Mouse (Mus musculus): ENCODE measurements around the gene Tet2. TPM values are rescaled to one million over a fixed set of nuclear protein-coding genes. Genes with fewer than 3 reads are reported as not detected.

The Tet2 gene
- polyA plus RNA-seq, 1 experiment from 2014 or later: 16.1 TPM

DNA sequence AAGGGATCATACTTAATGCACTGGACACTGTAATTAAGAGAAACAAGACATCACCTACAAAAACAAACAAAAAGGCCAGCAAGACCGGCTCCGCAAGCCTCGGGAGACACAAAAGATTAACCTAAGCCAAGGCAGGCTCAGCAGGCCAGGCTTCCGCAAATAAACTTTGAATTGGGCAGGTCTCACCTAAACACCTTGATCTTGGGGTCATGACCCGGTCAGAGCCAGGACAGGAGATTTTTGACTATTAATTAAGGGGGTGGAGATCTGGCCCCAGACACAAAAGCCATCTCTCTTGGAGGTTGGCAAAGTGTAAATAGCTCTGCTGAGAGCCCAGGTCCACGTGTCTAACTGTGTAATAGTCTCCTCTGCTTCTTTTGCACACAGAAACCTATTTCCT is 10.9 kb downstream of the Tet2 start:
- DNase-seq (ENCODE audit: low spot score) (no peak), ATAC-seq (no peak)
- TF ChIP-seq CTCF (IDR thresholded peaks at IDR 0.05): no peak
- no peak for TF ChIP-seq EP300 (IDR thresholded peaks at IDR 0.05)
- H3K27ac ChIP-seq (ENCODE audit: low read length): no peak overlapping the region
- no peaks in the 10 kb centered on the region for H3K9me3 ChIP-seq (ENCODE audit: low read length)
- no peaks in the 10 kb centered on the region for H3K36me3 ChIP-seq (ENCODE audit: insufficient read depth, low read length)
- no peak overlapping the region for H3K4me2 ChIP-seq (replicated peaks; ENCODE audit: low read depth, low read length)
- WGBS: 37% methylated on average over 6 of the region's 6 CpGs
- H3K9ac ChIP-seq (replicated peaks; ENCODE audit: low read depth): no peak overlapping the region
- no peak overlapping the region for H3K4me3 ChIP-seq (ENCODE audit: low read depth, low read length)
- H3K4me1 ChIP-seq (ENCODE audit: insufficient read depth, low read depth, low read length): peaks cover 4% of the 10 kb centered on the region; the same call in 1 of the 2 replicates
- no peaks in the 10 kb centered on the region for H3K27me3 ChIP-seq (replicated peaks; ENCODE audit: insufficient read depth, low read length)

DNA sequence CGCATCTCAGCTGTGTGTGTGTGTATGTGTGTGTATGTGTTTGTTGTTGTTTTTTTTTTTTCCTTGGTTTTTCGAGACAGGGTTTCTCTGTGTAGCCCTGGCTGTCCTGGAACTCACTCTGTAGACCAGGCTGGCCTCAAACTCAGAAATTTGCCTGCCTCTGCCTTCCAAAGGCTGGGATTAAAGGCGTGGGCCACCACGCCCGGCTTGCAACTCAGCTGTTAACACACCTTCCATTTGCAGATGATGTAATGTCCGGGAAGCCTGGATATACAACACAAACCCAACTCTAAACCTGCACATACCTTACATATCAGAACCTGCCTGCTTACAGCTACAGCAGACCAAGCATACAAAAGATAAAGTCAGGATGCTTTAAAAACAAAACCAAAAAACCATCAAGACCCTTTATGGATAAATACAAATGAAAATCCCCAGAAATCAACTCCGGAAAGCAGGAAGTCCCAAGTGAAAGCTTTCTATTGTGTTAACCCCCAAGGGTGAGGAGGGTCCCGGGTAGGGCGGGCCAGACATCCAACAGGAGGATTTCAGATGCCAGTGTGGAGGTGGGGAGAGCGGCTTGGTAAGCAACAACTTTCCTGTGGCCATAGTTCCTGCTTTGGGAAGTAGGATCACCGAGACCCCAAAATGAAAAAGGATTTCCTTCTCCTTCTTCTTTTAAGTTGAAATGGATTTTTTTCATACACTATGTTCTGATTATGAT is 11.5 kb downstream of the Tet2 start:
- 62% methylated on average over 11 of the region's 11 CpGs for WGBS
- H3K9ac ChIP-seq (replicated peaks; ENCODE audit: low read depth): no peak overlapping the region
- ATAC-seq: no peak

DNA sequence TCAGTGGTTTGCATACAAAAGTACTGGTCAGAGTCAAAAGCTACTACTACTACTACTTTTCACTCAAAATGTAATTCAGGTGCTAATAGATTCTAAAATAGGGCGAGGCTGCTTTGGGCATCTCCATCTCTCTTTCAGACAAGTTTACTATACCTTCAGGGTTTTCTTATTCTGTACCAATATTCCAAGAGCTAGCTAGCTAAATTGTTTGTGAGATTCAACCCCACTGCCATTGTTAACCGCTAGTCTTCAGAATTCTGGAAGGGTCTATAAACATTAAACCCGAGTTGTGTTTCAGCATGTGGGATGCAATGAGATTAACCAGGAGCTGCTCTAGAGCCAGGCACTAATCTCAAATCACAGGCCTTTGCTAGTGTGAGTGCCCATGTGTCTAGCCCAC is 12.1 kb downstream of the Tet2 start:
- WGBS: 74% methylated on average over 3 of the region's 3 CpGs
- TF ChIP-seq CTCF (IDR thresholded peaks at IDR 0.05): no peak
- no peak for TF ChIP-seq EP300 (IDR thresholded peaks at IDR 0.05)
- Histone ChIP-seq H3K4me2 (replicated peaks; ENCODE audit: low read depth, low read length) (no peak overlapping the region), H3K9ac (replicated peaks; ENCODE audit: low read depth) (no peak overlapping the region), H3K36me3 (ENCODE audit: insufficient read depth, low read length) (no peaks in the 10 kb centered on the region), H3K27ac (ENCODE audit: low read length) (no peak overlapping the region), H3K9me3 (ENCODE audit: low read length) (no peaks in the 10 kb centered on the region), H3K4me3 (ENCODE audit: low read depth, low read length) (no peak overlapping the region), H3K27me3 (replicated peaks; ENCODE audit: insufficient read depth, low read length) (no peaks in the 10 kb centered on the region), H3K4me1 (ENCODE audit: insufficient read depth, low read depth, low read length) (peaks cover 4% of the 10 kb centered on the region; the same call in 1 of the 2 replicates)
- DNase-seq (ENCODE audit: low spot score) (no peak), ATAC-seq (no peak)

More for the DNA sequence above, 11.5 kb downstream of the Tet2 start:
- H3K27me3 ChIP-seq (replicated peaks; ENCODE audit: insufficient read depth, low read length): no peaks in the 10 kb centered on the region
- H3K9me3 ChIP-seq (ENCODE audit: low read length): no peaks in the 10 kb centered on the region
- no peak for TF ChIP-seq EP300 (IDR thresholded peaks at IDR 0.05)
- no peak for TF ChIP-seq CTCF (IDR thresholded peaks at IDR 0.05)
- no peaks in the 10 kb centered on the region for H3K36me3 ChIP-seq (ENCODE audit: insufficient read depth, low read length)
- no peak for DNase-seq (ENCODE audit: low spot score)
- no peak overlapping the region for H3K4me3 ChIP-seq (ENCODE audit: low read depth, low read length)
- H3K4me2 ChIP-seq (replicated peaks; ENCODE audit: low read depth, low read length): no peak overlapping the region
- H3K4me1 ChIP-seq (ENCODE audit: insufficient read depth, low read depth, low read length): peaks cover 4% of the 10 kb centered on the region; the same call in 1 of the 2 replicates
- H3K27ac ChIP-seq (ENCODE audit: low read length): no peak overlapping the region

DNA sequence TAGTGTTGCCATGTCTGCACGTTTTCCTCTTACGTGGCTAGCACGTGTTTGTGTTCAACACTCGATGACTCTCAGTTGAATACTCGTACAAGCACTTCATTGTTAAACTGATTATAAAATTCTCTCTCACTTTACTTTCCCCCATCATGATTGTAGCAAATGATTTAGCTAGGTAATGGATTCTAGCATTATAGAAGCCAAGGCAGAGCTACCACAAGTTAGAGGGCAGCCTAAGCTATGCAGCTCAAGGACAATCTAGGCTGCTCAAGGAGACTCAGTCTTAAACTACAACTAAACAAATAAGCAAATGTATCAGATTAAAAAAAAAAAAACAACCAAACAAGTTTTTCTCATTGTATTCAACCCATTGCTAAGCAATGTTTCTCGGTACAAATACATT is 12.7 kb downstream of the Tet2 start:
- Histone ChIP-seq H3K27ac (ENCODE audit: low read length) (no peak overlapping the region), H3K4me1 (ENCODE audit: insufficient read depth, low read depth, low read length) (peaks cover 4% of the 10 kb centered on the region; the same call in 1 of the 2 replicates), H3K9ac (replicated peaks; ENCODE audit: low read depth) (no peak overlapping the region)

DNA sequence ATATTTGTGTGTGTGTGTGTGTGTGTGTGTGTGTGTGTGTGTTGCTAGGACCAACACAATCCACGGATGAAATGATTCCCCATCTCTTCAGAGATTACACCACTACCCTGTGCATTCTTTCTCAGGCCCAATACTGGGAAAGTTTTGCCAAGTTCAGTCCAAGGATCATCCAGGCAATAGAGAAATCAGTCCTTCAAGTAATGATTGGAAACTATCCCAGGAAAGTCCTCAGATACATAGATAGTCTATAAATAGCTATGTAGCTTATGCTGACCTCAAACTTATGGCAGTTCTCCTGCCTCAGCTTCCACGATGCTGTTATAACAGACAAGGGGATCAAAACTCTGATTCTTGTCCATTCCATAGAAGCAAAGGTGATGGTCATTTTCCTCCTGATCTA is 13.8 kb downstream of the Tet2 start:
- Histone ChIP-seq H3K9me3 (ENCODE audit: low read length) (no peaks in the 10 kb centered on the region), H3K27ac (ENCODE audit: low read length) (no peak overlapping the region), H3K36me3 (ENCODE audit: insufficient read depth, low read length) (no peaks in the 10 kb centered on the region), H3K4me3 (ENCODE audit: low read depth, low read length) (no peak overlapping the region), H3K27me3 (replicated peaks; ENCODE audit: insufficient read depth, low read length) (no peaks in the 10 kb centered on the region), H3K9ac (replicated peaks; ENCODE audit: low read depth) (no peak overlapping the region), H3K4me2 (replicated peaks; ENCODE audit: low read depth, low read length) (no peak overlapping the region), H3K4me1 (ENCODE audit: insufficient read depth, low read depth, low read length) (peaks cover 4% of the 10 kb centered on the region; the same call in 1 of the 2 replicates)
- WGBS: 46% methylated on average over 2 of the region's 2 CpGs
- DNase-seq (ENCODE audit: low spot score): no peak
- TF ChIP-seq EP300 (IDR thresholded peaks at IDR 0.05) (no peak), CTCF (IDR thresholded peaks at IDR 0.05) (no peak)
- ATAC-seq: no peak

More for the DNA sequence above, 12.7 kb downstream of the Tet2 start:
- peak; percentile 31 for DNase-seq (ENCODE audit: low spot score)
- Histone ChIP-seq H3K4me3 (ENCODE audit: low read depth, low read length) (no peak overlapping the region), H3K36me3 (ENCODE audit: insufficient read depth, low read length) (no peaks in the 10 kb centered on the region), H3K4me2 (replicated peaks; ENCODE audit: low read depth, low read length) (no peak overlapping the region), H3K27me3 (replicated peaks; ENCODE audit: insufficient read depth, low read length) (no peaks in the 10 kb centered on the region), H3K9me3 (ENCODE audit: low read length) (no peaks in the 10 kb centered on the region)
- TF ChIP-seq EP300 (IDR thresholded peaks at IDR 0.05) (no peak), CTCF (IDR thresholded peaks at IDR 0.05) (no peak)
- ATAC-seq: no peak
- WGBS: 45% methylated on average over 6 of the region's 6 CpGs

DNA sequence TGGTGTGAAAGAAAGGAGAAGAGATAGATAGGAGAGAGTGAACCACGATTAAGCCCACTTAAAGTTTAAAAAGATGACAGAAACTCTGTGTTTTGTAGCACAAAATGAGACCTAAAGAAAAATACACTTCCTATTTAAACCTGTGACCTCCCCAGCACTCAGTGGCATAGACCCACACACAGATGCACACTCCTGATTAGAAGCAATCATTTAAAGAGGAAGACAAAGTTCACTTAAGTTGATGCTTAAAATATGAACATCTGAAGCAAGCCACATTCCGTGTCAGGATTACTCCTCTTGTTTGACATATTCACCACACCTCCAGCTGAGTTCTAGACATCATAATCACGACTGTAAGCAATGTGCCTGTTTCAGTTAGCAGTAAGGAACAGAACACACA is 14.3 kb downstream of the Tet2 start:
- no peaks in the 10 kb centered on the region for H3K36me3 ChIP-seq (ENCODE audit: insufficient read depth, low read length)
- ATAC-seq (no peak), DNase-seq (ENCODE audit: low spot score) (no peak)
- H3K9me3 ChIP-seq (ENCODE audit: low read length): no peaks in the 10 kb centered on the region
- WGBS: 56% methylated on average over 3 of the region's 3 CpGs
- H3K4me3 ChIP-seq (ENCODE audit: low read depth, low read length): no peak overlapping the region
- H3K27me3 ChIP-seq (replicated peaks; ENCODE audit: insufficient read depth, low read length): no peaks in the 10 kb centered on the region
- H3K4me1 ChIP-seq (ENCODE audit: insufficient read depth, low read depth, low read length): peaks cover 4% of the 10 kb centered on the region; the same call in 1 of the 2 replicates
- no peak overlapping the region for H3K9ac ChIP-seq (replicated peaks; ENCODE audit: low read depth)
- no peak overlapping the region for H3K4me2 ChIP-seq (replicated peaks; ENCODE audit: low read depth, low read length)
- no peak overlapping the region for H3K27ac ChIP-seq (ENCODE audit: low read length)
- TF ChIP-seq EP300 (IDR thresholded peaks at IDR 0.05): no peak
- TF ChIP-seq CTCF (IDR thresholded peaks at IDR 0.05): no peak

Data from lung, postnatal 0 days (tissue).